Mouse (Mus musculus) liver, embryonic 12.5 days (tissue): Measurements from ENCODE around the gene Snx12. TPM values are rescaled to one million over a fixed set of nuclear protein-coding genes. Genes with fewer than 3 reads are reported as not detected.
"Not testable (repeated sequence)": the region's sequence is repeated elsewhere in the genome, so short reads cannot be mapped to it uniquely, and the experiment has no call there.

Source experiments
- ATAC-seq: fragments of 200-750 bp; cut with Nextera tagmentation; 2 replicates; pipeline ENCODE4 v1.8.0; 2017; ENCODE audit warnings: moderate number of reproducible peaks, mild to moderate bottlenecking, moderate library complexity
- H3K27ac ChIP-seq: fragments of 300-500 bp; sonication (generic); 2 replicates; pipeline ENCODE4 v1.5.1; 2016; ENCODE audit warnings: mild to moderate bottlenecking
- H3K27me3 ChIP-seq: fragments of 300-500 bp; sonication (generic); replicated peaks from 2 replicates; pipeline ENCODE4 v1.6.1; 2016; ENCODE audit warnings: mild to moderate bottlenecking, moderate library complexity
- H3K36me3 ChIP-seq: fragments of 300-500 bp; sonication (generic); 2 replicates; pipeline ENCODE4 v1.6.1; 2016; ENCODE audit warnings: mild to moderate bottlenecking, moderate library complexity
- H3K4me1 ChIP-seq: fragments of 300-500 bp; sonication (generic); 2 replicates; pipeline ENCODE4 v1.6.1; 2016
- H3K4me2 ChIP-seq: fragments of 300-500 bp; sonication (generic); 2 replicates; pipeline ENCODE4 v1.6.1; 2016; ENCODE audit warnings: mild to moderate bottlenecking, moderate library complexity
- H3K4me3 ChIP-seq: fragments of 300-500 bp; sonication (generic); 2 replicates; pipeline ENCODE4 v1.5.1; 2016; ENCODE audit warnings: mild to moderate bottlenecking, moderate library complexity
- H3K9ac ChIP-seq: fragments of 300-500 bp; sonication (generic); 2 replicates; pipeline ENCODE4 v1.6.1; 2016; ENCODE audit warnings: mild to moderate bottlenecking, moderate library complexity
- H3K9me3 ChIP-seq: fragments of 300-500 bp; sonication (generic); replicated peaks from 2 replicates; pipeline ENCODE4 v1.6.1; 2016; ENCODE audit warnings: mild to moderate bottlenecking, moderate library complexity
- WGBS: fragments of 180-500 bp; shearing (Covaris S2); methylation state at CpG from one replicate; pipeline ENCODE4 v1.1.7; 2016; ENCODE audit not compliant: insufficient replicate concordance; 5-methylcytosine and 5-hydroxymethylcytosine counted together
- polyA plus RNA-seq: library from polyadenylated mRNA; unstranded; fragments of >200 nt; fragmentation: Nextera tagmentation; extraction: Ambion mirVana; gene quantifications from 2 replicates; pipeline ENCODE4 v1.2.1, GENCODE M21; 2016

Snx12 gene
- polyA plus RNA-seq, 1 experiment from 2014 or later, result 23.0 TPM

- Histone ChIP-seq H3K4me2 (no peak overlapping the region), H3K36me3 (no peaks in the 10 kb centered on the region), H3K9me3 (no peaks in the 10 kb centered on the region), H3K4me1 (no peaks in the 10 kb centered on the region), H3K4me3 (no peak overlapping the region), H3K27ac (no peak overlapping the region), H3K27me3 (0 out of 2 replicates have a peak, but pooled peaks cover 5% of the 10 kb centered on the region), H3K9ac (no peak overlapping the region)
- no peak for ATAC-seq
- WGBS, result 18% methylated on average over 7 of the region's 7 CpGs
Measured at GRCm38 (mm10) chrX:101131001-101131400, 91.4 kb downstream of the Snx12 start.

- H3K9ac ChIP-seq, result no peak overlapping the region
- 49% methylated on average over 2 of the region's 2 CpGs for WGBS
- no peak for ATAC-seq
- H3K27me3 ChIP-seq, result 0 out of 2 replicates have a peak, but pooled peaks cover 5% of the 10 kb centered on the region
- H3K9me3 ChIP-seq, result no peaks in the 10 kb centered on the region
- no peaks in the 10 kb centered on the region for H3K4me1 ChIP-seq
- no peaks in the 10 kb centered on the region for H3K36me3 ChIP-seq
- no peak overlapping the region for H3K27ac ChIP-seq
- H3K4me2 ChIP-seq, result no peak overlapping the region
- no peak overlapping the region for H3K4me3 ChIP-seq
Measured at GRCm38 (mm10) chrX:101128559-101128958, 93.8 kb downstream of the Snx12 start.

- Histone ChIP-seq H3K9me3 (no peaks in the 10 kb centered on the region), H3K4me3 (no peak overlapping the region), H3K27ac (no peak overlapping the region), H3K27me3 (0 out of 2 replicates have a peak, but pooled peaks cover 5% of the 10 kb centered on the region), H3K9ac (no peak overlapping the region), H3K36me3 (no peaks in the 10 kb centered on the region), H3K4me1 (no peaks in the 10 kb centered on the region), H3K4me2 (no peak overlapping the region)
- no peak for ATAC-seq
- 40% methylated on average over 2 of the region's 2 CpGs for WGBS
Measured at GRCm38 (mm10) chrX:101126977-101127376, 95.4 kb downstream of the Snx12 start.

- ATAC-seq, result no peak
- Histone ChIP-seq H3K9ac (no peak overlapping the region), H3K36me3 (no peaks in the 10 kb centered on the region), H3K4me3 (no peak overlapping the region), H3K9me3 (no peaks in the 10 kb centered on the region), H3K4me1 (no peaks in the 10 kb centered on the region), H3K27ac (no peak overlapping the region), H3K4me2 (no peak overlapping the region), H3K27me3 (0 out of 2 replicates have a peak, but pooled peaks cover 5% of the 10 kb centered on the region)
- WGBS, result 59% methylated on average over 7 of the region's 7 CpGs
Measured at GRCm38 (mm10) chrX:101126474-101126955, 95.8 kb downstream of the Snx12 start.

- Histone ChIP-seq H3K4me1 (no peaks in the 10 kb centered on the region), H3K4me3 (no peak overlapping the region), H3K9me3 (no peaks in the 10 kb centered on the region), H3K4me2 (no peak overlapping the region), H3K27me3 (no peaks in the 10 kb centered on the region), H3K27ac (no peak overlapping the region), H3K9ac (no peak overlapping the region), H3K36me3 (no peaks in the 10 kb centered on the region)
- WGBS, result 59% methylated on average over 1 of the region's 1 CpGs
- ATAC-seq, result no peak
Measured at GRCm38 (mm10) chrX:101120546-101120945, 101.8 kb downstream of the Snx12 start.

GRCm38 (mm10) chrX:101085920-101086319 is 136.4 kb downstream of the Snx12 start, which contains the start of gene Slc7a3:
Slc7a3 (minus strand) TSS chrX:101086020.
- Histone ChIP-seq H3K27ac (no peak within 1 kb of the TSS), H3K4me3 (peak within 1 kb of the TSS; percentile 28), H3K27me3 (peaks cover 33% of the 10 kb centered on the region), H3K9me3 (no peaks in the 10 kb centered on the region), H3K4me2 (peak within 1 kb of the TSS; percentile 59), H3K9ac (no peak within 1 kb of the TSS), H3K36me3 (no peaks in the 10 kb centered on the region), H3K4me1 (no peaks in the 10 kb centered on the region)
- no peak for ATAC-seq
- WGBS, result 38% methylated on average over 11 of the region's 11 CpGs

- peak overlapping the region; percentile 28 for H3K4me3 ChIP-seq
Measured at GRCm38 (mm10) chrX:101085211-101085610, 137.2 kb downstream of the Snx12 start.

GRCm38 (mm10) chrX:101084192-101084591 is 138.2 kb downstream of the Snx12 start:
- Histone ChIP-seq H3K4me3 (no peak overlapping the region), H3K27ac (no peak overlapping the region), H3K4me2 (0 out of 2 replicates have a peak overlapping the region, but pooled peaks have one; percentile 59), H3K9me3 (no peaks in the 10 kb centered on the region), H3K9ac (no peak overlapping the region), H3K36me3 (no peaks in the 10 kb centered on the region), H3K4me1 (no peaks in the 10 kb centered on the region), H3K27me3 (peaks cover 33% of the 10 kb centered on the region)
- ATAC-seq, result no peak
- 55% methylated on average over 2 of the region's 2 CpGs for WGBS

More at GRCm38 (mm10) chrX:101085211-101085610, 137.2 kb downstream of the Snx12 start:
- not testable (repeated sequence) for H3K9ac ChIP-seq, H3K4me1 ChIP-seq, H3K27ac ChIP-seq, H3K9me3 ChIP-seq, H3K36me3 ChIP-seq, ATAC-seq
- 7% methylated on average over 8 of the region's 9 CpGs for WGBS
- H3K4me2 ChIP-seq, result peak overlapping the region; percentile 59
- H3K27me3 ChIP-seq, result peaks cover 33% of the 10 kb centered on the region

GRCm38 (mm10) chrX:101065245-101065644 is 157.1 kb downstream of the Snx12 start:
- Histone ChIP-seq H3K4me2 (no peak overlapping the region), H3K27ac (no peak overlapping the region), H3K9ac (no peak overlapping the region), H3K4me1 (no peaks in the 10 kb centered on the region), H3K36me3 (no peaks in the 10 kb centered on the region), H3K27me3 (no peaks in the 10 kb centered on the region; the same call in 1 of the 2 replicates), H3K4me3 (no peak overlapping the region), H3K9me3 (no peaks in the 10 kb centered on the region)
- no peak for ATAC-seq
- 58% methylated on average over 1 of the region's 1 CpGs for WGBS

GRCm38 (mm10) chrX:101063503-101063902 is 158.9 kb downstream of the Snx12 start:
- Histone ChIP-seq H3K4me1 (no peaks in the 10 kb centered on the region), H3K4me3 (no peak overlapping the region), H3K9me3 (no peaks in the 10 kb centered on the region), H3K27ac (no peak overlapping the region), H3K27me3 (no peaks in the 10 kb centered on the region; the same call in 1 of the 2 replicates), H3K4me2 (no peak overlapping the region), H3K36me3 (no peaks in the 10 kb centered on the region), H3K9ac (no peak overlapping the region)
- WGBS, result 59% methylated on average over 2 of the region's 2 CpGs
- no peak for ATAC-seq

- no peak within 1 kb of the TSS for H3K27ac ChIP-seq
- no peak within 1 kb of the TSS for H3K9ac ChIP-seq
- H3K4me3 ChIP-seq, result no peak within 1 kb of the TSS
- ATAC-seq, result no peak
- H3K36me3 ChIP-seq, result no peaks in the 10 kb centered on the region
- H3K4me2 ChIP-seq, result no peak within 1 kb of the TSS
- no peaks in the 10 kb centered on the region for H3K9me3 ChIP-seq
- no peaks in the 10 kb centered on the region for H3K4me1 ChIP-seq
- WGBS, result 77% methylated on average over 31 of the region's 31 CpGs
- no peaks in the 10 kb centered on the region for H3K27me3 ChIP-seq
Measured at GRCm38 (mm10) chrX:101059541-101059940, 162.8 kb downstream of the Snx12 start, which contains the start of gene Tex11. Tex11 (minus strand) TSS chrX:101059667.
